Mouse (Mus musculus): Measurements from ENCODE around the gene Ralgps2. TPM values are rescaled to one million over a fixed set of nuclear protein-coding genes. Genes with fewer than 3 reads are reported as not detected.
A peak's percentile ranks its signal among the peaks of the same experiment; 100 is the strongest.

Gene Ralgps2
- total RNA-seq, 1 experiment: 40.6 TPM

DNA sequence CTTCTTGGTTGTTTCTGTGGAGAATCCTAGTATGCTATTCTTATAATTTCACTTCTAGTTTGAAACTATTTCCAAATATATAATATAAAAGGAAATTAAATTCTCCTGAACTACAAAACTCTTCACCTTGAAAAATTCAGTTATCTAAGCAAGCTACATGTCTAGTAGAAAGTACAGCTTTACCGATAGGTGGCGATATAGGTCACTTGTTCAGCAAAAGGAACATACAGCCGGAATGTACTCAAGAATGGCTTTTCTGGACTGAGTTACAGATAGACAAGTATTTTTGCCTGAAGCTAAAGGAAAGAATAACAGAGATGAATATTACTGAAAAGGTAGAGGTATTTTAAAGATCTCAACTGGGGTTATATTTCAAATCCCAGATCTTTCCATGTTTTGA is 22.0 kb downstream of the Ralgps2 start:
- Histone ChIP-seq H3K4me3 (ENCODE audit: insufficient read depth in 1 of 2, low read depth in 1 of 2, low read length in 2 of 2, poor library complexity in 1 of 2, severe bottlenecking in 1 of 2) (no peak overlapping the region), H3K9me3 (ENCODE audit: control insufficient read depth, insufficient read depth, low read depth, low read length) (no peaks in the 10 kb centered on the region), H3K27ac (ENCODE audit: insufficient read depth, low read depth, low read length, poor library complexity, severe bottlenecking) (no peak overlapping the region), H3K36me3 (ENCODE audit: control insufficient read depth, insufficient read depth, low read length, poor library complexity, severe bottlenecking) (no peaks in the 10 kb centered on the region), H3K9ac (ENCODE audit: insufficient read depth, low read depth, low read length, poor library complexity, severe bottlenecking) (no peak overlapping the region), H3K4me1 (ENCODE audit: control insufficient read depth in 2 of 2, insufficient read depth in 2 of 2, low read length in 2 of 2, poor library complexity in 1 of 2) (peaks cover 0 to 3% of the 10 kb centered on the region in 2 experiments; a peak in 2 of 4 replicates)
- no peak for TF ChIP-seq ZNF384 (IDR thresholded peaks at IDR 0.05; ENCODE audit: low read depth, low read length)
- TF ChIP-seq ZC3H11A (IDR thresholded peaks at IDR 0.05; ENCODE audit: borderline replicate concordance, low read depth, low read length): peak; percentile 75; the same call in 1 of the 2 replicates
- in situ Hi-C loops (cut with MboI; ENCODE audit: low sequenced_read_pairs in 2 of 2, unreplicated experiment in 2 of 2): loop anchor here in 1 of 2 experiments (5.0 kb wide), 1 partner anchor 160 kb away; no protein-coding TSS in a partner anchor
- DNase-seq (ENCODE audit: low read depth, low spot score): peak; percentile 42

DNA sequence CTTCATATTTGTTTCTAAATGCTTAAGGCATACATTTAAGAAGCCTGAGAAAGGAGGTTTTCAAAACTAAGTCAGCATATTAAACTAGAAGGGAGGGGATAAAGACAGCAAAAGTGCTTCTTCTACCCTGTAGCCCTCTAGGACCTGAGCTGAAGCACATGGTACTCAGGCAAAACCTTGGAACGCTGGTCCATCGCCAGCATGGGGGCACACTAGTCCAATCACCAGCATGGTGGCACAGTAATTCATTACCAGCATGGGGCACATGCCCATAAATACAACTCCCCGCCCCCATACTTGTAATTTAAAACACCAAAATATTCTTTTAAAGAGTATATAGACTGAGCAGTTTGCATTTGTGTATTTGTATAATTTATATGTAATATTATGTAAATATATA is 23.1 kb downstream of the Ralgps2 start:
- H3K4me3 ChIP-seq (ENCODE audit: insufficient read depth in 1 of 2, low read depth in 1 of 2, low read length in 2 of 2, poor library complexity in 1 of 2, severe bottlenecking in 1 of 2): no peak overlapping the region
- H3K4me1 ChIP-seq (ENCODE audit: control insufficient read depth in 2 of 2, insufficient read depth in 2 of 2, low read length in 2 of 2, poor library complexity in 1 of 2): no peaks in the 10 kb centered on the region
- H3K27ac ChIP-seq (ENCODE audit: insufficient read depth, low read depth, low read length, poor library complexity, severe bottlenecking): no peak overlapping the region
- no peak for DNase-seq (ENCODE audit: low read depth, low spot score)
- H3K36me3 ChIP-seq (ENCODE audit: control insufficient read depth, insufficient read depth, low read length, poor library complexity, severe bottlenecking): no peaks in the 10 kb centered on the region
- in situ Hi-C loops (cut with MboI; ENCODE audit: low sequenced_read_pairs in 2 of 2, unreplicated experiment in 2 of 2): loop anchor here in 1 of 2 experiments (5.0 kb wide), 1 partner anchor 161 kb away; no protein-coding TSS in a partner anchor
- no peak overlapping the region for H3K9ac ChIP-seq (ENCODE audit: insufficient read depth, low read depth, low read length, poor library complexity, severe bottlenecking)
- TF ChIP-seq MAFK (IDR thresholded peaks at IDR 0.05; ENCODE audit: insufficient read depth, low read depth, low read length) (no peak), CHD2 (IDR thresholded peaks at IDR 0.05; ENCODE audit: low read depth, low read length) (no peak), ZNF384 (IDR thresholded peaks at IDR 0.05; ENCODE audit: low read depth, low read length) (no peak), ZC3H11A (IDR thresholded peaks at IDR 0.05; ENCODE audit: borderline replicate concordance, low read depth, low read length) (no peak), HCFC1 (IDR thresholded peaks at IDR 0.05; ENCODE audit: borderline replicate concordance, insufficient read depth, low read length) (no peak)
- no peaks in the 10 kb centered on the region for H3K9me3 ChIP-seq (ENCODE audit: control insufficient read depth, insufficient read depth, low read depth, low read length)

DNA sequence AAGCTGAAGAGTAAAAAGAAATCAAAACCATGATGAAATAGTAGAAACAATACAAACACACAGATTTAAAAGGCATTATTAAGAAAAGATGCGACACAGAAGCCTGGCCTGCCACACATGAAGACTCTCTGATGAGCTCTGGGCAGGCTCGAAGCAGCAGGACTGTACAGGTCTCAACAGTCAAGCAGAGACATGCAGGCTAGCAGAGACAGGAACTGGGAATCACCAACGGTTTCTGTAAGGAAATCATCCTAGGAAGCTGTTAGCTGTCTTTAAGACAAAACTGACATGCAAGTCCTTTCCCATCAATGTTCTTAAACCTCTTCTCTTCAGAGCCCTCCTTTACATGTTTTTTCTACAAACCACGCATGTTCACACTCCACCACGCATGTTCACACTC is 24.5 kb downstream of the Ralgps2 start:
- no peak for TF ChIP-seq ZNF384 (IDR thresholded peaks at IDR 0.05; ENCODE audit: low read depth, low read length)
- TF ChIP-seq HCFC1 (IDR thresholded peaks at IDR 0.05; ENCODE audit: borderline replicate concordance, insufficient read depth, low read length): no peak
- no peak for TF ChIP-seq CHD2 (IDR thresholded peaks at IDR 0.05; ENCODE audit: low read depth, low read length)
- TF ChIP-seq MAFK (IDR thresholded peaks at IDR 0.05; ENCODE audit: insufficient read depth, low read depth, low read length): no peak
- no peak for TF ChIP-seq ZC3H11A (IDR thresholded peaks at IDR 0.05; ENCODE audit: borderline replicate concordance, low read depth, low read length)
- no peaks in the 10 kb centered on the region for H3K9me3 ChIP-seq (ENCODE audit: control insufficient read depth, insufficient read depth, low read depth, low read length)
- H3K9ac ChIP-seq (ENCODE audit: insufficient read depth, low read depth, low read length, poor library complexity, severe bottlenecking): no peak overlapping the region
- DNase-seq (ENCODE audit: low read depth, low spot score): no peak
- no peaks in the 10 kb centered on the region for H3K36me3 ChIP-seq (ENCODE audit: control insufficient read depth, insufficient read depth, low read length, poor library complexity, severe bottlenecking)
- in situ Hi-C loops (cut with MboI; ENCODE audit: low sequenced_read_pairs in 2 of 2, unreplicated experiment in 2 of 2): loop anchor here in 1 of 2 experiments (5.0 kb wide), 1 partner anchor 162 kb away; no protein-coding TSS in a partner anchor
- H3K4me3 ChIP-seq (ENCODE audit: insufficient read depth in 1 of 2, low read depth in 1 of 2, low read length in 2 of 2, poor library complexity in 1 of 2, severe bottlenecking in 1 of 2): no peak overlapping the region
- no peak overlapping the region for H3K27ac ChIP-seq (ENCODE audit: insufficient read depth, low read depth, low read length, poor library complexity, severe bottlenecking)
- no peaks in the 10 kb centered on the region for H3K4me1 ChIP-seq (ENCODE audit: control insufficient read depth in 2 of 2, insufficient read depth in 2 of 2, low read length in 2 of 2, poor library complexity in 1 of 2)

DNA sequence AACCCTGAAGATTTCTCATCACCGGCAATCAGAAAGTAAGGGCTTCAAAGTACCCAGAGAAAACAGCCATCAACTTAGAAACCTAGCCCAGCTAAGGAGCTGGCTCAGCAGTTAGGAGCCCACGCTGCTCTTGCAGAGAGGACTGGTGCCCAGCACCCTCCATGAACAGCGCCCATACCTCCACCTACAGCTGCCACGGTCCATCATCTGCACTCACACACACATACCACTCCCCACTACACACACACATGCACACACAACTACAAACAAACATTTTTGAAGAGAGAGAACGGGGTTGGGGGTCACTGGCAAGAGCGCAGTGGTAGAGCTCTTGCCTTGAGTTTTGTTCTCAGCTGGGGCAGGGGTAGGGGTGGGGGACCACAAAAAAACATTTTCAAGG is 26.2 kb downstream of the Ralgps2 start:
- peaks cover 0 to 2% of the 10 kb centered on the region in 2 experiments; a peak in 2 of 4 replicates for H3K4me1 ChIP-seq (ENCODE audit: control insufficient read depth in 2 of 2, insufficient read depth in 2 of 2, low read length in 2 of 2, poor library complexity in 1 of 2)
- in situ Hi-C loops (cut with MboI; ENCODE audit: low sequenced_read_pairs in 2 of 2, unreplicated experiment in 2 of 2): no loop called here
- no peaks in the 10 kb centered on the region for H3K9me3 ChIP-seq (ENCODE audit: control insufficient read depth, insufficient read depth, low read depth, low read length)
- H3K9ac ChIP-seq (ENCODE audit: insufficient read depth, low read depth, low read length, poor library complexity, severe bottlenecking): no peak overlapping the region
- no peak for TF ChIP-seq ZNF384 (IDR thresholded peaks at IDR 0.05; ENCODE audit: low read depth, low read length)
- TF ChIP-seq HCFC1 (IDR thresholded peaks at IDR 0.05; ENCODE audit: borderline replicate concordance, insufficient read depth, low read length): no peak
- DNase-seq (ENCODE audit: low read depth, low spot score): no peak
- H3K4me3 ChIP-seq (ENCODE audit: insufficient read depth in 1 of 2, low read depth in 1 of 2, low read length in 2 of 2, poor library complexity in 1 of 2, severe bottlenecking in 1 of 2): no peak overlapping the region
- no peaks in the 10 kb centered on the region for H3K36me3 ChIP-seq (ENCODE audit: control insufficient read depth, insufficient read depth, low read length, poor library complexity, severe bottlenecking)
- no peak overlapping the region for H3K27ac ChIP-seq (ENCODE audit: insufficient read depth, low read depth, low read length, poor library complexity, severe bottlenecking)

DNA sequence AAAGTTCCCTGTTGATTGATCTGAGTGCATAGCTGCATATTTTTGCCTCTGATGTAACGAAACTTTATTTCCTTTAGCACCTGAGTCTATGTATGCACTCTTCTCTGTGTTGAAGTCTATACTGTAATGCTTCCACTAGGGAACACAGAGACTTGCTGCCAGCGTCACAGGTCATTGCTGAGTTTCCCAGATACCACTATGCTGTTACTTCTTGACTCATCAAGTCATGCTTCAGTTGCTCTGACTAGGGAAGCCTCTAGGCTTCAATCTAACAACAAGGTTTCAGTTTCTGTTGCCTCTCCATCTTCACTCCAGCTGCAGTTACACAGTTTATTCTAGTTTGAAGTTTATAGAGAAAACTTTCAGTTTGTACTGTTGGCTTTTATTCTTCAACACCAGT is 28.5 kb downstream of the Ralgps2 start:
- H3K4me3 ChIP-seq (ENCODE audit: insufficient read depth in 1 of 2, low read depth in 1 of 2, low read length in 2 of 2, poor library complexity in 1 of 2, severe bottlenecking in 1 of 2): no peak overlapping the region
- no peak overlapping the region for H3K9ac ChIP-seq (ENCODE audit: insufficient read depth, low read depth, low read length, poor library complexity, severe bottlenecking)
- no peak for TF ChIP-seq ZNF384 (IDR thresholded peaks at IDR 0.05; ENCODE audit: low read depth, low read length)
- no peak for TF ChIP-seq MAFK (IDR thresholded peaks at IDR 0.05; ENCODE audit: insufficient read depth, low read depth, low read length)
- TF ChIP-seq ZC3H11A (IDR thresholded peaks at IDR 0.05; ENCODE audit: borderline replicate concordance, low read depth, low read length): no peak
- no peak for DNase-seq (ENCODE audit: low read depth, low spot score)
- H3K9me3 ChIP-seq (ENCODE audit: control insufficient read depth, insufficient read depth, low read depth, low read length): no peaks in the 10 kb centered on the region
- in situ Hi-C loops (cut with MboI; ENCODE audit: low sequenced_read_pairs in 2 of 2, unreplicated experiment in 2 of 2): no loop called here
- peaks cover 0 to 2% of the 10 kb centered on the region in 2 experiments; a peak in 2 of 4 replicates for H3K4me1 ChIP-seq (ENCODE audit: control insufficient read depth in 2 of 2, insufficient read depth in 2 of 2, low read length in 2 of 2, poor library complexity in 1 of 2)
- H3K36me3 ChIP-seq (ENCODE audit: control insufficient read depth, insufficient read depth, low read length, poor library complexity, severe bottlenecking): no peaks in the 10 kb centered on the region
- no peak overlapping the region for H3K27ac ChIP-seq (ENCODE audit: insufficient read depth, low read depth, low read length, poor library complexity, severe bottlenecking)

Data from ES-E14 (cell line).